Mouse (Mus musculus) forebrain, embryonic 15.5 days (tissue): ENCODE measurements around the gene Rcor3. TPM values are rescaled to one million over a fixed set of nuclear protein-coding genes. Genes with fewer than 3 reads are reported as not detected.

Experiments used
- ATAC-seq: fragments of 200-750 bp; cut with Nextera tagmentation; replicated peaks from 2 replicates; pipeline ENCODE4 v1.8.0; 2017; ENCODE audit warnings: mild to moderate bottlenecking, moderate TSS enrichment, moderate library complexity
- H3K27ac ChIP-seq: fragments of 300-500 bp; sonication (generic); replicated peaks from 2 replicates; pipeline ENCODE4 v1.5.1; 2015; ENCODE audit warnings: mild to moderate bottlenecking, inconsistent platforms
- H3K27me3 ChIP-seq: fragments of 300-500 bp; sonication (generic); 2 replicates; pipeline ENCODE4 v1.6.1; 2015; ENCODE audit warnings: inconsistent platforms
- H3K36me3 ChIP-seq: fragments of 300-500 bp; sonication (generic); 2 replicates; pipeline ENCODE4 v1.6.1; 2015; ENCODE audit warnings: mild to moderate bottlenecking, inconsistent platforms
- H3K4me1 ChIP-seq: fragments of 300-500 bp; sonication (generic); 2 replicates; pipeline ENCODE4 v1.6.1; 2015; ENCODE audit warnings: inconsistent platforms
- H3K4me2 ChIP-seq: fragments of 300-500 bp; sonication (generic); replicated peaks from 2 replicates; pipeline ENCODE4 v1.6.1; 2015; ENCODE audit warnings: mild to moderate bottlenecking, inconsistent platforms
- H3K4me3 ChIP-seq: fragments of 300-500 bp; sonication (generic); 2 replicates; pipeline ENCODE4 v1.5.1; 2015; ENCODE audit warnings: mild to moderate bottlenecking, inconsistent platforms
- H3K9ac ChIP-seq: fragments of 300-500 bp; sonication (generic); replicated peaks from 2 replicates; pipeline ENCODE4 v1.6.1; 2015; ENCODE audit warnings: mild to moderate bottlenecking, inconsistent platforms
- H3K9me3 ChIP-seq: fragments of 300-500 bp; sonication (generic); 2 replicates; pipeline ENCODE4 v1.6.1; 2016; ENCODE audit warnings: inconsistent platforms
- WGBS: fragments of 180-500 bp; shearing (Covaris S2); methylation state at CpG from one replicate; pipeline ENCODE4 v1.1.7; 2015; ENCODE audit warnings: mixed read lengths; 5-methylcytosine and 5-hydroxymethylcytosine counted together
- polyA plus RNA-seq: library from polyadenylated mRNA; unstranded; fragments of >200 nt; fragmentation: Nextera tagmentation; extraction: Ambion mirVana; gene quantifications from 2 replicates; pipeline ENCODE4 v1.2.1, GENCODE M21; 2015

The Rcor3 gene
- polyA plus RNA-seq, 1 experiment from 2014 or later = 23.8 TPM

GRCm38 (mm10) chr1:192079121-192079520 lies 58.7 kb downstream of the Rcor3 start:
- WGBS = 85% methylated on average over 1 of the region's 1 CpGs
- no peaks in the 10 kb centered on the region for H3K27me3 ChIP-seq
- no peak for ATAC-seq

GRCm38 (mm10) chr1:192078406-192078805 lies 59.5 kb downstream of the Rcor3 start:
- Histone ChIP-seq H3K9me3 (no peaks in the 10 kb centered on the region), H3K36me3 (no peaks in the 10 kb centered on the region), H3K27ac (no peak overlapping the region), H3K27me3 (no peaks in the 10 kb centered on the region), H3K4me1 (peaks cover 7% of the 10 kb centered on the region; the same call in 1 of the 2 replicates), H3K4me2 (no peak overlapping the region), H3K4me3 (no peak overlapping the region), H3K9ac (no peak overlapping the region)
- WGBS = 70% methylated on average over 3 of the region's 3 CpGs
- no peak for ATAC-seq

More at GRCm38 (mm10) chr1:192079121-192079520, 58.7 kb downstream of the Rcor3 start:
- no peak overlapping the region for H3K9ac ChIP-seq
- H3K4me3 ChIP-seq = no peak overlapping the region
- H3K4me1 ChIP-seq = peaks cover 7% of the 10 kb centered on the region; the same call in 1 of the 2 replicates
- H3K27ac ChIP-seq = no peak overlapping the region
- H3K36me3 ChIP-seq = no peaks in the 10 kb centered on the region
- H3K4me2 ChIP-seq = no peak overlapping the region
- no peaks in the 10 kb centered on the region for H3K9me3 ChIP-seq

DNA sequence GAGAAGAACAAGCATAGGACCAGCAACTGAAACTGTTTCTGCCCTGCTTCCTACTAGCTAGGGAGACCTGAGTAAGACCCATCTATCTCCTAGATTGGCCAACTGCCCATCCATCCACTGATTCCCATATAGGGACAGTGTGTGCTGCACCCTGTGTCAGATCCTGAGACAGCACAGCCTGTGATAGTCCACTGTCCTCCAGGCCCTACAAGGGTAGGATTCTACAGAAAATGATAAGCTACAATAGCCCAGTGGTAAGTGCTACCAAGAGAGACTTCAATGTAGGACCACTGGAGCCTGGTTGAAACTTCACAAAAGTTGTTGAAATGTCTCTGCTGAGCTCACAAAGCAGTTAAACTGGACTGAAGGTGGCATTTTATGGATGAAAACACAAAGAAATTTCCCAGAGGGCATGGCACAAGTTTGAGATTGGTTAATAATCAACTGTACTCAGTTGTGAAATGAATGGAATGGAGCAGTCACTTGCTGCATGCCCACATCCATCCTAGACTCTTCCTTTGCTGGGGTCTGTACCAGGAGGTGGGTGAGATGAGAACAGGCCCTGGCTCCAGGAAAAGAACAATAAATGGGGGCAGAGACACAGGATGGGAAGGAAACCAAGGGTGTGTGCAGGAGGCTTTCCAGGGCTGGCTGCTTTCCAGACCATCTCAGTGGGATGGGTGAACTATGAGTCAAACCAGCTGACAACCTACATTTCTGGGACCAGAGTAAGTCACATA lies 60.9 kb downstream of the Rcor3 start:
- Histone ChIP-seq H3K4me2 (no peak overlapping the region), H3K27me3 (no peaks in the 10 kb centered on the region), H3K9me3 (no peaks in the 10 kb centered on the region), H3K36me3 (no peaks in the 10 kb centered on the region), H3K4me1 (peaks cover 7% of the 10 kb centered on the region; the same call in 1 of the 2 replicates), H3K4me3 (no peak overlapping the region), H3K27ac (no peak overlapping the region), H3K9ac (no peak overlapping the region)
- ATAC-seq = no peak

DNA sequence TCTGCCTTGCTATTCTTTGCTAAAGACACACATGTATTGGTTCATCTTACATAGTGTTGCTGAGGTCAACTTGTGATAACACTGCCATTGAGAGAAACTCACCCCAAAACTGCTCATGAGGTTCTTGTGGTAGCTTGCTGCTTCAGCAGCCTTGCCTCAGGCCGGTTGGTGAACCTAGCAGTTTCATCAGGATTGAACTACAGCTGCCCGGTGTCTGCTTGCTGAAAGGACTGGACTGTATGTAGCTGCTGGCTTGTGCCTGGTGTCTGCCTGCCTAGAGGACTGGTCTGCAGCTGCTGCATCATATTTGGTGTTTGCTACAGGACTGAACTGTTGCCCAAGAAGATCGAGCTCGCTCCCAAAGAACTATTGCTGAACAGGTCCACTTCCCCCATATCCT lies 61.8 kb downstream of the Rcor3 start:
- Histone ChIP-seq H3K4me3 (no peak overlapping the region), H3K4me2 (no peak overlapping the region), H3K36me3 (no peaks in the 10 kb centered on the region), H3K9ac (no peak overlapping the region), H3K27ac (no peak overlapping the region), H3K4me1 (peaks cover 7% of the 10 kb centered on the region; the same call in 1 of the 2 replicates), H3K9me3 (no peaks in the 10 kb centered on the region), H3K27me3 (no peaks in the 10 kb centered on the region)
- 86% methylated on average over 4 of the region's 4 CpGs for WGBS
- ATAC-seq = no peak

DNA sequence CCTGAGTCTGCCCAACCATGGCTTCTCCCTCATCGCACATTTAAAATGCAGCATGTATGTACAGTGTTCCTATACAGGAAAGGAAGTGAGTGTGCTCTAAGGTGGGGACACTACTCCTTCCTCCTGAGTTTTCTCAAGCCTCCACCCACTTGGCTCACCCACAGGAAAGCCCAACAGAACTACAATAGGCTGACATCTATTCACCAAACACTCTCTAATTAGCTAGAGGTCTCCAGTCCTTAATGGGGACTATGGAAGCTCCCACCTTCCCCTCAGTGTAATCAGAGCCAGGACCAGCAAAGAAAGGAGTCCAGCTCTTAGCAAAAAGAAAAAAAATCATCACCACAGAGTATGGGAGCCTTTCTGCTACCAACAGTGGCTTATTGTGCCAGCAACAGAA lies 63.0 kb downstream of the Rcor3 start:
- Histone ChIP-seq H3K9me3 (no peaks in the 10 kb centered on the region), H3K4me3 (no peak overlapping the region), H3K27me3 (no peaks in the 10 kb centered on the region), H3K27ac (no peak overlapping the region), H3K4me2 (no peak overlapping the region), H3K4me1 (peaks cover 11% of the 10 kb centered on the region), H3K36me3 (no peaks in the 10 kb centered on the region), H3K9ac (no peak overlapping the region)
- ATAC-seq = 0 out of 2 replicates have a peak, but pooled peaks have one; percentile 48
- 52% methylated on average over 1 of the region's 1 CpGs for WGBS

DNA sequence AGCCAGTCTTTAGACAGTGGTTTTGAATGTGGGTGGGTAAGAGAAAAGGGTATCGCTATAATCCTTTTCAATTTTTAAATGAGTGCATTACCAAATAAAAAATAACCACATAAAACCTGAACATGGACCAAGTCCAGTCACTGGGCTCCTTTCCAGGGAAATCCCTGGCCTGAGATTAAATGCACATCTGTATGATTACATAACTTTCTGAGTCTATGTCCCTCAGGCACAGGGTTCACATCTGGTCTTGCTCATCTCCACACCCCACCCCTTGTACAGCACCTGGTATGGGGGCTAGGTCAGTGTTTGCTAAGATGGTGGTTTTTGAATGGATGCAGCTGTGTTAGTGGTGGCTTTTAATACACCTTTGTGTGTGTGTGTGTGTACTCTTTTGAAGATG lies 65.4 kb downstream of the Rcor3 start:
- Histone ChIP-seq H3K4me2 (no peak overlapping the region), H3K27me3 (no peaks in the 10 kb centered on the region), H3K4me3 (no peak overlapping the region), H3K36me3 (no peaks in the 10 kb centered on the region), H3K4me1 (peaks cover 11% of the 10 kb centered on the region), H3K9ac (no peak overlapping the region), H3K27ac (no peak overlapping the region), H3K9me3 (no peaks in the 10 kb centered on the region)
- 90% methylated on average over 1 of the region's 1 CpGs for whole genome bisulfite sequencing
- no peak for ATAC-seq

DNA sequence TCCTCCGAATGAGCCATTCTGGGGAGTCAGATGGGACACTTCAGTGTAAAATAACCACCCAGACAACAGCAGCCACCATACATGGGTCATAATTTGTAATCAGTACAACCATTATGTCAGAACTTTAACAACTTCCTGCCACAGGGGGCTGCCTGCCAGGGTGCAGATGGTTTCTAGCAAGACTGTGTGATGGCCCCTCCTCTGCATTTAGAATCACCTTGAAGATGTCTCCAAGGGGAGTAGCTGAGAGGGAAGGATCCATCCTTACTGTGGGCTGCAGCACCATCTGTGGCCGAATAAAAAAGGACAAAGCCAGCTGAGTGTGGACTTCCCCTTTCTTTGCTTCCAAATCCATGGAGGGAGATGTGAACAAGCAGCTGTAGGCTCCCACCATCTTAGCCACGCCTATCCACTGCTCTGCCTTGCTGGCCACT lies 67.2 kb downstream of the Rcor3 start:
- no peak for ATAC-seq
- WGBS = 73% methylated on average over 3 of the region's 3 CpGs

GRCm38 (mm10) chr1:192069971-192070591 lies 67.8 kb downstream of the Rcor3 start:
- 67% methylated on average over 13 of the region's 13 CpGs for WGBS
- Histone ChIP-seq H3K27ac (no peak overlapping the region), H3K4me2 (no peak overlapping the region), H3K27me3 (no peaks in the 10 kb centered on the region), H3K4me1 (peaks cover 8% of the 10 kb centered on the region), H3K36me3 (no peaks in the 10 kb centered on the region), H3K4me3 (no peak overlapping the region), H3K9ac (no peak overlapping the region), H3K9me3 (no peaks in the 10 kb centered on the region)
- ATAC-seq = no peak

More for the DNA sequence above, 67.2 kb downstream of the Rcor3 start:
- Histone ChIP-seq H3K27me3 (no peaks in the 10 kb centered on the region), H3K36me3 (no peaks in the 10 kb centered on the region), H3K27ac (no peak overlapping the region), H3K9me3 (no peaks in the 10 kb centered on the region), H3K4me3 (no peak overlapping the region), H3K9ac (no peak overlapping the region), H3K4me2 (no peak overlapping the region), H3K4me1 (peaks cover 11% of the 10 kb centered on the region)

GRCm38 (mm10) chr1:192068188-192068587 lies 69.7 kb downstream of the Rcor3 start:
- ATAC-seq = no peak
- Histone ChIP-seq H3K9me3 (no peaks in the 10 kb centered on the region), H3K9ac (no peak overlapping the region), H3K27ac (no peak overlapping the region), H3K27me3 (no peaks in the 10 kb centered on the region), H3K4me1 (peaks cover 3% of the 10 kb centered on the region; the same call in 1 of the 2 replicates), H3K4me3 (no peak overlapping the region), H3K36me3 (no peaks in the 10 kb centered on the region), H3K4me2 (no peak overlapping the region)
- 51% methylated on average over 2 of the region's 2 CpGs for WGBS

- Histone ChIP-seq H3K27ac (no peak overlapping the region), H3K9me3 (no peaks in the 10 kb centered on the region), H3K9ac (no peak overlapping the region), H3K4me1 (peaks cover 3% of the 10 kb centered on the region; the same call in 1 of the 2 replicates), H3K4me2 (no peak overlapping the region), H3K27me3 (no peaks in the 10 kb centered on the region), H3K4me3 (no peak overlapping the region), H3K36me3 (no peaks in the 10 kb centered on the region)
- WGBS = 92% methylated on average over 3 of the region's 3 CpGs
- ATAC-seq = no peak
Observed at GRCm38 (mm10) chr1:192066956-192067355, 70.9 kb downstream of the Rcor3 start.

DNA sequence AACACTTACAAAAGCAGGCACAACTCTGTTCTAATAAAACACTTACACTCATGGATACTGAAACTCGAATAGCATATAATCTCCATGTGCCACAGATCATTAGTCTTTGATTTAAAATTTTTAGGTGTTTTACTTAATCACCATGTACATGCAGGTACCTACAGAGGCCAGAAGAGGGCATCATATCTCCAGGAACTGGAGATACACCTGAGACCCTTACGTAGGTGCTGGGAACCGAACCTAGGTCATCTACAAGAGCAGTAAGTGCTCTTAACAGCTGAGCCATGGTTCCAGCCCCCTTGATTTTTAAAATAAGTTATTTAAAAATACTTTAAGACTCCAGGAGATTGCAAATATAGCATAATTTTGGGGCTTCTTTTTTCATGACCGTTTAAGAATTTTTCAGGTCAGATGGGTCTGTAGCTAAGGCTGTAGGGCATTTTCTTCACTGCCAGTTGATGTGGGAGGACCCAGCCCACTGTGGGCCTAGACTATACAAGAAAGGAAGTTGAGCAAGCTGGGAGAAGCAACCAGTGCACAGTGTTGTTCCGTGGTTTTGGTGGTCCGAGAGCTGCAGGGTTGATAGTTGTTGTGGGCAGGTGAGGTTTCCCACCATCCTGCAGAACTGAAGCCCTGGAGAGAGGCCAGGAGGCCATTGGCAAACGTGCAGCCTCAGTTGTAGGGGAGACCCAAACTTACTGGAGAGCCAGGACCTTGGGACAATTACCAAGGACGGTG lies 74.5 kb downstream of the Rcor3 start:
- no peak overlapping the region for H3K4me3 ChIP-seq
- ATAC-seq = no peak
- no peak overlapping the region for H3K27ac ChIP-seq
- WGBS = 86% methylated on average over 8 of the region's 8 CpGs
- no peaks in the 10 kb centered on the region for H3K27me3 ChIP-seq
- H3K9me3 ChIP-seq = no peaks in the 10 kb centered on the region
- H3K4me2 ChIP-seq = no peak overlapping the region
- no peak overlapping the region for H3K9ac ChIP-seq
- H3K36me3 ChIP-seq = no peaks in the 10 kb centered on the region
- H3K4me1 ChIP-seq = no peaks in the 10 kb centered on the region

DNA sequence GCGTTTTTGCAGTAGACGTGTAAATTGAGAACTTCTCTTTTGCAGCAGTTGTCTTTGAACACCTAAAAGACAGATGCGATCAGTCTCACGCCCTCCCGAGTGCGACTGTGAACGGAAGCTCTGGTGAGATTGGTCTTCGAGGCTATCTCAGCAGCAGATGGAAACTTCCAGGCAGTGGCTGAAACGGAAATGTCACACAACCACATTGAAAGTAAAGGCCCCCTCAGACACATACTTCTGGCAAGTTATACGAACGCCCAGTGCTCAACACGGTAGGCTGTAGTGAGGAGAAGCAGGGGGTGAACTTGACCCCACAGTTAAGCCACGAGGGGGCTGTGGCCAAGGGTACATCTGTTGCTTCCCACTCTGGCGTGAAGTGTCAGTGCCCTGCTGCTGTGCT lies 75.2 kb downstream of the Rcor3 start:
- H3K9ac ChIP-seq = no peak overlapping the region
- H3K4me3 ChIP-seq = no peak overlapping the region
- no peaks in the 10 kb centered on the region for H3K4me1 ChIP-seq
- WGBS = 89% methylated on average over 14 of the region's 14 CpGs
- H3K4me2 ChIP-seq = no peak overlapping the region
- ATAC-seq = no peak
- H3K27ac ChIP-seq = no peak overlapping the region
- H3K36me3 ChIP-seq = no peaks in the 10 kb centered on the region
- H3K9me3 ChIP-seq = no peaks in the 10 kb centered on the region
- H3K27me3 ChIP-seq = no peaks in the 10 kb centered on the region
